Mouse (Mus musculus): ENCODE data around the gene Cped1.

The Cped1 gene

DNA sequence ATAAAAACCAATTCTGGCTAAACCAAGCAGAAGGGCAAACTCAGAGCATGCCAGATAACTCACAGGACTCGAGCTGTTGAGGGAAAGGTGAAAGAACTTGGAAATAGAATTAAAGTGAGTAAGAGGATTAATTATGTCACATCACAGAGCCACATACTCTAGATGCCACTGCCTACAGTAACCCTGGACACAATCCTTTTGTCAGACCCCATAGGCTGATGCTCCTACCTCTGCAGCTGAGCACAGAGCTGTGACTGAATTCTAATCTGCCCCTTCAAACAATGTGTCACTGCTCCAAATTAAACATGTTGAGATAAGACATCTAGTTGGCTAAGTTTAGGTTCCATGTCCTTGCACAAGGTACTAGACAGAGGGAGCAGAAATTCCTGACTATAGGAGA, 176.2 kb downstream of the Cped1 start:
- no peak for DNase-seq (ENCODE audit: low read depth, low spot score)

DNA sequence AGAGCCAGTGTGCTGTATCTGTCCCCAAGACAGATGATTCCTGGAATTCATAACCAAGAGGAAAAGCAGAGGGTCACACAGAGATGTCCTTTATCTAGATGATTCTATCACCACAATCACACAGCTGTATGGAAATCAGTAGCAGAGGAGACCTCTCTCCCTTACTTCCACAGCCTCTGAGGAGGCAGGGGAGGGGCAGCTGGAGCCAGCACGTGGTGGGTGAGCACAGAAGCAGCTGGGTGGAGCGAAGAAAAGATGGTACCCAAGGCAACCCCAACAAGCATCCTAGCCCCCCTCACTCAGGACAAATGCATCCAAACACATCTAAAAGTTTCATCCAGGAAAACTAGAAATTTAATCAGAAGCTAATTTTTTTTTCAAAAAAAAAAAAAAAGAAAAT, 182.7 kb downstream of the Cped1 start:
- DNase-seq (ENCODE audit: low read depth, low spot score): no peak

DNA sequence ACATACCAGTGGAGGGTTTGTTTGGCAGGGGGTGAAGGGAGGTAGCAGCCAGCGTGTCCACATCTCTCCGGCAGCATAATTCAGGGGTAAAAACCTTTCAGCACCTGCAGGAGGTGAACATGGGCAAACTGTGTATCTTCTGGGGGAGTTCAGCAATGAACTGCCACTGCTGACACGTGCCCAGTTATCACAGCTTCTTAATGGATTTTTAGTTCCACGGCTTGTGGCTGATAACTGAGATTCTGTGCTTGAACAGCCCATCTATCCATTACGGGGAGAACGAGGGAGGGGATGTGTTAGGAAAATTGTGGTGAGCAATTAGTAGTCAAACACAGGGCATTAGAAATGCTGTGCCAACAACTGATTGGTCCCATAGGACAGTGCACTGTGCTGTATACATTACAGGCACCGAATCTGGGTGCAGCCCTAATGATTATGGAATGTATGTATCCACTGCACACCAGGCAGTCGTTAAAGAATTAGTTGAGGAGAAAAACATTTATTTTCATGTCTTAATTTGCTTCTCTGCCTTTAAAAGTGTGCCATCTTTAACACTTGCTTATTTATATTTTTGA, 193.1 kb downstream of the Cped1 start:
- DNase-seq (ENCODE audit: low read depth, low spot score): no peak

DNA sequence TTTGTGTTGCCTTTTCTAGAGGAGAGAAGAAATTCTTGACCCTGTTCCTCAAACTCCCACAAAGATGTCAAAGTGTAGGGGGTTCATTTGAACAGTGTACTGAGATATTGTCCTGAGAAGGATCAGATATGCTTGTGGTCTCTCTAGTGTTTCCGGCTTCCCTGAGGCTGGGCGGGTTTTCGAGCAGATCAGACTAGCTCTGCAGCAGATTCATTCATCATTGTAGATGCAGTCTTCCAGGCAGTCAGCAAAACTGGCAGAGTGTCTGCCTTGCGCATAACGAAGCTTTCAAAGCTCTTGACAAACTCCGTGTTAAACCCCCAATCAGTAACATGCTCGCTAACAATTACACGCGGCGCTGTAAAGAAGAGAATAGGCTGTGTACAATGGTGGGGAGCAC, 194.6 kb downstream of the Cped1 start:
- DNase-seq (ENCODE audit: low read depth, low spot score): no peak

DNA sequence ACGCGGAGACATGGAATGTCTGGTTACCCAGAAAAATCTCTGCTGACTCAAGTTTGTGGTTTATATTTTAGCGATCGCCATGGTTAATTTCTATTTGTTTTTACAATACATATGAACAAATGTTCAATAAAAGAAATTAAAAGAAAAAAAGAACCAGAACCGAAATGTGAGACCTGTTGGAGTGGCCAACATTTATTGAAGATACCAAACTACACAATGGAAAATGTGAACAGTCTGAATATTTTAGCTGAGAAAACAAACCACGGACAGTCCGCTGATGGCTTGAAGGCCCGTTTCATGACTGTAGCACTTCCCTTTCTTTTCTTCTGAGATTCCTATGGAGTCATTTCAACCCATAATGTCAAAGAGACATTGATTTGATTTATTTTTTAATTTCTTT, 201.3 kb downstream of the Cped1 start:
- DNase-seq (ENCODE audit: low read depth, low spot score): no peak

DNA sequence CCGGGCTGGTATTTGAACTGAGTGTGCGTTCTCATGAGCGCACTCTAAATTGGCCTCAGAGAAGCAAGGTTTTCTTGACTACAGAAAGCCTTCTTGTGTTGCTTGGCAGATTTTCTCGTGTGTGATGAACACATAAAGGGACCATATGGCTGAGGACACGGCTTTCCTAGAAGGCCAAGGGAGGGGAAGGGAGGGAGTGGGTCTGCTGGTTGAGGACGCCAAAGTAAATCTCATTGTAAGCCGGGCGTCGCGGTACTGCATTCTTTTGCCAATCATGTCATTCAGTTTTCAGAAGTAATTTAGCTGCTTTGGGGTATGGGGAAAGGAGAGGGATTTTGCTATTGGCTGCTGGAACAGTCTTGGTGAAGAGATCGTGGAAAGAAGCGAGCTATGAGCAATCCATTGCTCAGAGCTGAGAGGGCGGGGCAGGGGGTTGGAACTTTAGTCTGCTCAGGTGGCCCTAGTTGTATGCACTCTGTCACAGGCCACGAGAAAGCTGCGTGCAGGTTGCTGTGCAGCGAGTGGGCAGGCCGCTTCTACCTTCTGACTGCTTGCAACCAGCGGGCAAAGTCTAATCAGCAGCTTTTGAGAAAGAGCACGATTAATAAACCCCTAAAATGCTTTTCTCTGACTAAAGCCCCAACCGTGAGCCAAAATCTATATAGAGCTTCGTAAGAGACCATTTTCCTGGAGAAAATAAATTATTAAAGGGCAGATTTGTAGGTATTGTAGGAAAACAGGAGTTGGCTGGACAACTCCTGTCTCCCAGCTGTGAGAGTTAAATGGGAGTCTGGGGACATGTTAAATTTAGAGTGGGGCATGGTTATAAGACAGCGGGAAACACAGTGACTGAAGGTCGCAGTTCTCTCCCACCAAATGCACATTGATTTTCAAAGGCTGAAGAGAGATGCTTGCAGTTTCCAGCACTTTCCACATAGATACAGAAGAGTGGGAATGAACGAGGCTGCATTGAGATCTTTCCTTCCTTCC, 203.9 kb downstream of the Cped1 start:
- DNase-seq (ENCODE audit: low read depth, low spot score): no peak

DNA sequence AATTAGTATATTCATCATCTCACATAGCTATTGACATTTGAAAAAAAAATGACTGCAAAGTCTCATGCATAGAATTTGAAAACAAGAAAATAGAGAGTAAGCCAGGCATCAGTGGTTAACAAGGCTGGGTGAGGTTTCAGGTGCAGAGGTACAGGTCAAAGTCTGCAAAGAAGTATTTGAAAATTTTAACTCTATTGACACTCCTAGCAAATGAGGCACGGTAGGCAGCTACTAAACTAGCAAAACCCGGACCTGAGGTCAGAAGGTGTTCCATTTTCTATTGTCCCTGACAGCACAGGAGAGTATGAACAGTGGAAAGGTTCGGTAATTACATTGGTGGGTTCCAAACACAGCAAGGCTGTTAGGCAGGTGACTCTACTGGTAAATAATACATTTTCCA, 212.9 kb downstream of the Cped1 start:
- no peak for DNase-seq (ENCODE audit: low read depth, low spot score)

DNA sequence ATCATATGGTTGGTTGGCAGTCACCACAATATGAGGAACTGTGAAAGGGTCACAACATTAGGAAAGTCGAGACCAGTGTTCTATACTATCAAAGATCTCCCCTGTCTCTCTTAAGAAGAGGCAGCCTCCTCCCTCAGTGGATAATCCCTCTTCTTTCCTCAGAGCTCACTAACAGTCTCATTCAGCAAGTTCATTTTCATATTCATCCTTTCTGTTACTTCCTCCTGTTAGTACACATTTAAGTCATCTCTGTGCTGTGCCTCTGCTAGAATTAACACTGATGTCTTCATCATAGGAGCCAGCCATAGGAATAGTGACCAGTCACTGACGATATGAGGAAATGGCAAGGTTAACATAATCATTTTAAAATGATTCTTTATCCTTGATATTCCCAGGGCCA, 213.8 kb downstream of the Cped1 start:
- no peak for DNase-seq (ENCODE audit: low read depth, low spot score)

DNA sequence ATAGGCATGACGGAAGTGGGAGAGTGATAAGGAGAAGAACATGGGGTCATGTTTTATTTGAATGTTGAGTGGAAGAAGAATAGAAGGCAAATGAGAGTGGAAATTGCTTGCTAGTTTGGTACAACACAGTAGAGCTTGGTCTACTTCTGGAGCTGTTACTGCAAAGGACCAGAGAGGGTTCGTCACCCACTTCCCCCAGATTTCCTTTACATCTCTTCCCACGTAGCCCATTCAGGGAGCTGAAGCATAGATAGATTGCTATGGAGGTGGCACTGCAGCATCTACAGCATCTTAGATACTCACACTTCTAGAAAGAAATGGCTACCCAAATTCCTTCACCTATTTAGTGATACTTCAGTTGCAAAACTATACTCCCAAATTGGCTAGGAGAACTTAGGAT, 214.4 kb downstream of the Cped1 start:
- DNase-seq (ENCODE audit: low read depth, low spot score): no peak

DNA sequence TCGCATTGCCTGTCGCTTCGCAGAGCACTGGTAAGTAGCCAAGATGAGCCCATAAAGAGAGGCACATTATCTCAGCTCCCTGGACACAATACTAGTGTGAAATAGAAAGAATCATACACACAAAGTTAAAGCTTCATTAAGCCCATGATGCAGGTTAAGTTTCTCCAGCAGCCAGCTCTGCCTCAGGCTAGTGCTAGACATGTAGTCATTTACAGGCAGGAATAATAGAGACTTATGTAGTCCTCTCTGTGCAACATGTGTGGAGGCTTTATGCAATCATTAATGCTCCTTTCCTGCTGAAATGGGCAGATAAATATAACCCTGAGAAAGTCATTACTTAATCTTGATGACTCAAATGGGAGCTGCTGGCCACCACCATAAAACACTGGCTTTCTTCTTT, 216.2 kb downstream of the Cped1 start:
- DNase-seq (ENCODE audit: low read depth, low spot score): peak; percentile 34

DNA sequence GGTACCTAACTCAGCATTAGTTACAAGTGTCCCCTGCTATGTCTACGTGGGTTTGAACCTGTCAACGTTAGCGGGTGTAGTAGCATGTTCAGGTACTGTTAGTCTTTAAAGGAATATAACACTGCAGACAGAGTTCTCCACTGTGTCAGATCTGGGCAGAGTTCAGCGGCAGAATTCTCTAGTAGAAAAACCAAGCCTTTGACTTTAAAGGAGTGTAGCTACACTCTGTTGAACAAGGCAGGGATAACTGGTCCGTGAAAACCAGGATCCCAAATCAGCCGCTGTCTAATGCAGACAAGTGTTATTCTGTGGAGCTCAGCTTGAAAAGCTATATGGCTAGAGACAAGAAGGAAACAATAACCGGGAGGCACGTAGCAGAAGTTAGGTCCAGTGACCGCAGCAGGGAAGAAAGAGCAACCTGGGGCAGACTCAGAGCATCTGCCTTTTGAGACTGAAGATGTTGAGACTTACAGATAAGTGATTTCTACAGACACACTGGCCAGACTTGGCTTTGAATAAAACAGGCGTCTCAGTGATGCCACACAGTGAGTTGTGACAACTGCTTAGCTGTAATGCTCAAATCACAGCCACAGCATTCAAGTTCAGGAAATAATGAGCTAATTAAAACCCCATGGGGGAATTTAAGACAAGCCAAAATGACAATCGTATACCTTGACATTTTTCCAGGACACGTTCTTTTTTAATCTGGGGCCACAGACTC, 219.5 kb downstream of the Cped1 start:
- DNase-seq (ENCODE audit: low read depth, low spot score): peak; percentile 29

DNA sequence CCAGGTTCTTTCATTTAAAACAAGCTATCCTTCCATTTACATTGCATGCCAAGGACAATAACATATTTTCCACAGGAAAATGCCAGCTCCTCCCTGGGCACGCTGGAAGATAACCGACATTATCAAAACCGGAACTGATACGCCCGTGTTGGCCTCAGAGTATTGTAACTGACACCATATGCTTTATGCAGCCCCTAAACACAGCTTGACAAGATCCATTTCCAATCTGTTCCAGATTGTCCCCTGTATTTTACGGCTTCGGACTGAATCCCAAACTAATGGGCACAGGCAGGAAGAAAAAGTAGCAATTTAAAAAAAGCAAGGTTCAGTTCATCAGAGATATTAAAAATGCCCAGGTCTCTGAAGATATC, 220.0 kb downstream of the Cped1 start:
- peak; percentile 35 for DNase-seq (ENCODE audit: low read depth, low spot score)

DNA sequence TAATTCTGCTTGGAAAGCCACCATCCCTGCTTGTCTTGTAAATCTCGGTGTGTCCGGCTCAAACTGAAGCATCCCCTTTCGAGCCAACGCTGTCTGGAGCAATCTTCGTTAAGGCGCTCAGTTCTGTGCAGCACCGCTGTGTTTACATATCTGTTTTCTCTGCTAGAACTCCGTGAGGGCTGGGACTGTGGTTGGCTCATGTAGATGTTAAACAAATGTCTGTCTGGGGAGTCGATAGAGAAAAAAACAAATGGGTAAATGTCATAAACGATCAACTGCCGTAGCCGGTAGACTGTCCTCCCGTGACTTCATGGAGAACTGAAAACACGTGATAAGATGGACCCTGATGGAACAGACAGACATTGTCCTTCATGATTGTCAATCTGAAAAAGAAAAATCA, 220.5 kb downstream of the Cped1 start:
- no peak for DNase-seq (ENCODE audit: low read depth, low spot score)

DNA sequence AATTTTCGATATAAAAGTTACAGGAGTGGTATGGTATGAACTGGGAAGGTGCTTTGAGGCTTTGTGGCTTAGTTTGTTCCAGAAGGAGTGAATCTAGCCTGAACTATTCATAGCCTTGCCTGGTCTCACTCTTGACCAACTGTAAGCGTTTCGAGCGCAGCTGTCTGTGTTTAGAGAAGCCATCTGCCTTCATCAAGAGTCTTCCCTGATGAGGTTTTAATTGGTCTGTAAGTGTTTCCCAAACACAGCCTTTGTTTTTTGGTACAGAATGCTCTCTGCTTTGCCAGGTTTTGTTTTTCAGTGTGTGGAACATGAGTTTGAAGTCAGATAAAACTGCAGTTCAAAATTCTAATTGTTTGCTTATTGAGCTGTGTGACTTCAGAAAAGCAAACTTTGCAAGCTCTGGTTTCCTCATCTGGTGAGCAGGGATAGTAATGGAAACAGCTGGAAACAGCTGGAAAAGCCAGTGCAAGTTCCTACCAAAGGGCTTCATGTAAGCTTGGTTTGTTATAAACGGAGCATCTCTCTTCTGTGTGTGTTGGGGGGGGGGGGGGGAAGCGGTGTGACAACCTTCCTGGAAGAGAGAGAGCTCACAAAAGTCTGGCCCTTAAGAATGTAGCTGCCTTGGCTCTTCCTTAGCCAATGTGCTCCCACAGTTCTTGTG, 221.0 kb downstream of the Cped1 start:
- DNase-seq (ENCODE audit: low read depth, low spot score): no peak

DNA sequence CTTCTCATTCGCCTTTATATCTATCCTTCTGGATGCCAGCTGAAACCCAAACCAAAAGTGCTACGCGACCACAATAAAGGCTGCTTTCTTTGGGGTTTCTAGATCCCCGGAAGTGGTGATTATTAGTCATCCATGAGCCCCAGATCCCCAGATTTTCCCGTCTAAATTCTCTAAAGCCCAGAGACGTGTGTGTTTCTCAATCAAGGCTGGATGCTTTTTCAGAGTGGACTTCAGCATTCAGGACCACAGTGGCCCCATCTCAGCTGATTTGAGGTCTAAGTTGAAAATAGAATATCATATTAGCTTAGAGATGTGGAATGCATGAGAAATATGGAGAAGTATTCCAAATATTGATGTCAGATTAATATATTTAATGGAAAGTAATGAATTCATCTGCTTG, 226.4 kb downstream of the Cped1 start:
- no peak for DNase-seq (ENCODE audit: low read depth, low spot score)

DNA sequence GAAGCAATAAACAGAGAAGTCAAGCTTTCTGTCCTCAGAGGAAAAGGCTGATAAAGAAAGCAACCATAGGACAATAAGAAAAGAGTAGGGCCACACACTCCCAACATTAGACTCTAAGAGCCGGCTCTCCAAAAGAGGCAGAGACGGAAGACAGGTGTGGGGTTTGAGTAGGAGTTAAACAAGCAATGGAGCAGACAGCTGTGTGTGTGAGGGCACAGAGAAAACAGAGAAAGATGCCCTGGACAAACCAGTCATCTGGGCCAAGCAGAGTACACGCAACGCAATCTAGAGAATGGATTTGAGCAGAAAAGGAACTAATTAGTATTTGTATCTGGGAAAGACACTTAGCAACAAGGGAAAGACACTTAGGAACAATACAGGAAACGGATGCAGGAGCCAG, 227.5 kb downstream of the Cped1 start:
- no peak for DNase-seq (ENCODE audit: low read depth, low spot score)

DNA sequence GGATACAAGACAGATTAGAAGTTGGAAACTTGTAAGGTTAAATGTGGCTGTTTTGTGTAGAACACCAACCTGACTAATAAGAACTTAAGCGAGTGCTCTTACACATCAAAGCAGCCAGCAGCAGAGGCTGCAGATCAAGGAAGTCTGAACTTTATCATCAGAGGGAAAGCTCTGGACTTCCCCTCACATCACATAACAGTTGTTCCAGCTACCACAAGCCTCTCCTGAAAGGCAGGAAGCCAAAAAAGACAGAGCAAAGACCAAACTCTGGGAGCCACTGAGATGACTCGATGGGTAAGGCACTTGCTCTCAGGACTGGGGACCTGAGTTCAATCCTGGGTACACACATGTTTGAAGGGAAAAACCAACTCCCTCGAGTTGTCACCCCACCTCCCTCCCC, 228.1 kb downstream of the Cped1 start:
- no peak for DNase-seq (ENCODE audit: low read depth, low spot score)

DNA sequence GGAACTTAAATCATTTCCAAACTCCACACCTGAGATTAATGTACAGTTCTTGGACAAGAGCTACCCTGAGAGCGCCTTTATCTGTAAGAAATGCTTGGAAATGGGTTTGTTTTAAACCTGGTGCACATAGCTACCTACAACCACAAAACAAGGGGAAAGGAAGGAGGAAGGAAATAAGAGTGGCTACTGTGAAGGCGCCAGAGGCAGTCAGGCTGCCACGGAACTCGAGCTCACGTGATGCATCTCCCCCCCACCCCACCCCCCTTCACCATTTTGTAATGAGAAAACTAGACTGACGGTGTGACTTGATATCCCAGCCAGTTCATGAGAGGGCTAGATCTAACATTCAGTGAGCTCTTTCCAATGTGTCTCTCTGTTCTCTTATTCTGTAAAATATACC, 228.9 kb downstream of the Cped1 start:
- DNase-seq (ENCODE audit: low read depth, low spot score): no peak

DNA sequence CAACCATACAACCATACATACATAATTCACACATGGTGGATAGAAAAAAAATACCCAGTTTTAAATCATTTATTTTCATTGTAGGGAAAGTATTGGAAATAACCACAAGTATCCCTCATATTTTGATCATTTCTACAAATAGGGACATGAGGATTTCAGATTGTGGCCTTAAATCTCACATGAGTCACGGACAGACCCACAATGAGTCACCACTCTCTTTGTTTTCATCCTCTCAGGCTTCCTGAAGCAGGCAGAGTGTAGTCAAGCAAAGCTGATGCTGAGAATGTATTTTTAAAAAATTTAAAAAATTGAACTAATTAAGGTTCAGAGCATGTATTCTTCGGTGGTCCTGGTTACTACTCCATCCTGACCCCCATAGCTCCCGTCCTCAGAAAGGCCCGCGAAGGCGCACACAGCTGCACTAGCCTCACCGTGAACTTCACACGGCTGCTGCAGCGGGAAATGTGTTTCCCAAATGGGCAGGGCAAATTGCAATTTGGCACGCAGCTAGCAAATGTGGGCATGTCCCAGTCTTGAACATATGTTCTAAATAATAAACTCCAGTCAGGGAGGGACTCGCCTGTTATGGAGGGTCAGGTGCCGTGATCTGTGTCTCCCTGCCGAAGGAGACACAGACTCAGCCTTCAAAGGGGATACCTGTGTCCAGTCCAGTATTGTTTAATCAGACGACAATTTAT, 230.7 kb downstream of the Cped1 start:
- peak; percentile 35 for DNase-seq (ENCODE audit: low read depth, low spot score)

DNA sequence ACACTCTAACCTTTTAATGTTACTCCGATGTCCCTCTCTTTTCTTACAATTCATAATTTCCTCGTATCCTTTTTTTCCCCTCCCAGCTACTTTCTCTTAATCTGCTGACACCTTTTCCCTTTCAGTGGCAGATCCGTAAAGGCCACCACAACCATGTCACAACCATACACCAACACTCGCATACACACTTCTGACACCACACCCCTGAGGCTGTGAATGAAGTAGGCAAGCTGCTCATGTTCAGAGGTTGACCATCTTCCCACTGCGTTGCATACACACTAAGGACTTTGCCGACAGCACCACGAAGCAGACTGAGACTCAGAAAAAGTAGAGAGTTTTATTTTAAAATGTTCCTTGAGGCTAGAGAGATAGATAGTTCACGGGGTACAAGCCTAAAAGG, 235.4 kb downstream of the Cped1 start:
- no peak for DNase-seq (ENCODE audit: low read depth, low spot score)

DNA sequence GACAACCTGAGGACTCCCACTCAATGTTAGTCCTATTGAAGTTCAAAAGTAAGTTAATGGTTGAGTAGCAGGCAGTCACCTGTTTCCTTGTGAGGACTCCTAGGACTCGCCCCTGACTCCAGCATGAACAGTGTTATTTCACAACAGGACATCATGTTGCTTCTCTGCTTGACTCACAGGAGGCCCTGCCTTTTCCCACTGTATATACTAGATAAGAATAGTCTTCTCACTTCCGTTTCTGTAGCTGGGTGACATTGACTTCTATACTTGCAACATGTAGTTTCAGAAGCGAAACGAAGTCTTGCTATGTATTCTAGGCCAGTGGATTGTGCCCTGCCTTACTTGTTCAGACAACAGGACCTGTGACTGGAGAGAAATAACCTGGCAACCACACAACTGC, 236.4 kb downstream of the Cped1 start:
- DNase-seq (ENCODE audit: low read depth, low spot score): no peak

DNA sequence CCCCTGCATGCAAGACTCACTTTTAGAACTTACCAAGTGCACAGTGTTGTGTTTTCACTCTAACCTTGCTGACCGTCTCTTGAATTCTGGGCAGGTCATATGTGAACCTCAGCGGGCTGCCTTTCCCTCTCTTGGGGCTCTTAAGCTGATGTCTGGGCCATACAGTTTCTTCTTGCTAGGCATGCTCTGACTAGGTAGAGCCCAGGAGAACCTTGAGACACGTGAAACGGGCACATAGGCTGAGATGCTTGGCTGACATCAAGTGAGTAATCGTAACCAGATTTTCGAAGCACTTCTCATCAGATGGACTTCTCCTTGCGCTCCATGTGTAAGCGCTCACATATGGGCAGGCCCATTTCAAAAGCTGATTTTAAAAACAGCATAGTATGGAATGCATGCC, 237.2 kb downstream of the Cped1 start:
- DNase-seq (ENCODE audit: low read depth, low spot score): peak; percentile 24
